Mouse (Mus musculus): ENCODE measurements around the gene Usp54.

Gene Usp54

GRCm38 (mm10) chr14:20640644-20641437 lies at the start of gene Usp54:
TSS of gene Usp54 (minus strand) at chr14:20641063.
- peak; percentile 99 to 100 for DNase-seq

GRCm38 (mm10) chr14:20689009-20689408 lies 48.1 kb upstream of the Usp54 start:
- DNase-seq: no peak

GRCm38 (mm10) chr14:20686576-20686975 lies 45.7 kb upstream of the Usp54 start:
- DNase-seq: no peak

DNA sequence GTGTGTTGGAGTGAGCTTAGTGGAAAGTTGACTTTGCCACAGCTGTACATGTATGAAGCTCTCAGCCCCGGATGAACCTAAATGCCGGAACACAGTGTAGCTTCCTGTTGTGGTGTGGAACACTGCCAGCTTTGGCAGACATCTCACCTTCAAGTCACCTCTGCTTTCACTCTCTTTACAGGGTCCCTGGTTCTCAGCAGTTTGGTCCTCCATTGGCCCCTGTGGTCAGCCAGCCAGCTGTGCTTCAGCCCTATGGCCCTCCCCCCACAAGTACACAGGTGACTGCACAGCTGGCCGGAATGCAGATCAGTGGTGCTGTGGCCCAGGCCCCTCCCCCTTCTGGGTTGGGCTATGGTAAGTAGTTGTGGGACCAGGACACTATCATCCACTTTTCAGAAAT lies 41.6 kb upstream of the Usp54 start:
- DNase-seq: peak; percentile 73 to 80

GRCm38 (mm10) chr14:20681742-20682141 lies 40.9 kb upstream of the Usp54 start:
- DNase-seq: no peak

DNA sequence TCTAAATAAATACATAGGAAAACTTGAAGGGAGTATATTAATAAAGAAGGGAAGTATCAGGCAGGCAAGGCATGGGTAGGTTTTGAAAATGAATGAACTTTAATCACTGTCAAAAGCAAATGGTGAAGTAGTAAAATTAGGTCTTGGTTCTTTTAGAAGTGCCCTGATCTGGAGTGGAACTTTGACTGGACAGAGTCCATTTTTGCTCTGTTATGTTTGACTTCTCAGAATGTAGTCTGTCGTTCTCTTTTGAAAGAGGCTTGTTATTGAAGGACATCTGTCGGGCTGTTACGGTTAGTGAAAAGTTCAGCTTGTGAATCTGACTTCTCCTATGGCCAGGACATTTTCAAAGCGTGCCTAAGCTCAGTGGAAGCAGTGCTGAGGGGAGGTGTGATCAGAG lies 37.0 kb upstream of the Usp54 start:
- no peak for DNase-seq

DNA sequence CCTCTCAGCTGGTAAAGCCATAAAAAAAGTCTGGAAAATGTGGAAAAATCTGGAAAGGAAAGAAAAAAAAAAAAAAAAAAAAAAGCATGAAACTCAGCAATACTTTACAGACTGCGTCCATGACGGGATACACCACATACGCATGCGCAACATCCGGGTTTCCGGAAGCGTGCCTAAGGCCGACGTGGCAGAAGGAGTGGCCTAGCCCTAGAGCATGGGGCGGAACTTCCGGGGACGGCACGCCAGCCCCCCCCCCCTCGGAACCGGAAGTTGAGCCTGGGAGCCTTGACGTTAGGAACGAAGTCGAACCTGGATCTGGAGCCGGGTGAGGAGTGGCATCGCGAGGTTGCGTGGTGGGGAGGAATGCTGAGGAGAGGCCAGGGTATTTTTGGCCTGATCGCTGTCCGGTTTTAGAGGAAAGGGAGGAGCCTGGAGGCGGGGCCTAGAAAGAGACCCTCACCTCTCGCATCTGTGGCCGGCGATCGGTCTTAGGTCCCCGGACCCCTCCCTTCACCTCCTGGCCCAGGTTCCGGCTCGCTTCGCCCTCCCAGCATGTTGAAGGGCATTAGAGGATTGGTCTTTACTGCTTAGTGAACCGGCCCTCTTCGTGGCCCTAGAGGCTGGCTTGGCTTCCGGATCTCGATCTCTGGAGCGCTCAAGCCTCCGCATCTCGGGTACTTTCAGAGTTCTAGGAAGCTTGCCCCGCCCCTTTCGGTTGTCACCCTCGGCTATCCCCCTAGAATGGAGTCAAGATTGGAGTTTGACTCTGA lies 33.4 kb upstream of the Usp54 start, which contains the start of gene Sec24c:
Sec24c (plus strand) TSS at position 245 of the 770 bp plus-strand sequence.
- DNase-seq: peak; percentile 96 to 97

DNA sequence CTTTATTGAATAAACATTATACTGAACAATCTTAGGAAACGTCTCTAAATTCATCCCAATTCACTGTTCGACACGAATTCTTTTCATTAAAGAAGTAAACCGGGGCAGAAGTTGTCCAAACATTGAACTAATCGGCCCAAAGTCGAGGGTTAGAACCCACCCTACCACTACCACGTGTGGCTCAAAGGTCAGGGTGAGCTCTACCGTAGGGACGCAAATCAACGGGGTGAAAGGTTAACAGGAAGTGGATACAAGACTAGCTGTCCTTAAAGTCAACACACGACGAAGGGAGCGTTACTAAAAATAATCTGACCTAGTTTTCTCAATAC lies 32.8 kb upstream of the Usp54 start:
- peak; percentile 25 to 32 for DNase-seq

DNA sequence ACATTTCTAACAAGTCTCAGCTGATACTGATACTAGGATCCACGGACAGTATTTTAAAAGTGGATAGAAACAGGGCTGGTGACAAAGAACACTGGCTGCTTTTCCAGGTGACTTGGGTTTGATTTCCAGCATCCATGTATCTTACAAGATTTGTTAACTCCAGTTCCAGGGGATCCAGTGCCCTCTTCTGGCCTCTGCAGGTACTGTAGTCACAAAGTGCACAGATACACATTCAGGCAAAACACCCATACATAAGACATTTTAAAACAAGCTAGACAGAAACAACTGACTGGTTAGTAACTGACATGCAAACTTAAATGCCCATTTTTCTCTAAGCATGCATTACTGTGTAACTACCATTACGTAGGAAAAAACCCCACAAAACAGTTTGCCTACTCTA lies 32.1 kb upstream of the Usp54 start:
- DNase-seq: peak; percentile 26 to 33

- DNase-seq: no peak
These were observed 27.4 kb upstream of the Usp54 start, which contains the start of gene Synpo2l for GRCm38 (mm10) chr14:20668154-20668810. TSS of gene Synpo2l (minus strand) at chr14:20668354.

DNA sequence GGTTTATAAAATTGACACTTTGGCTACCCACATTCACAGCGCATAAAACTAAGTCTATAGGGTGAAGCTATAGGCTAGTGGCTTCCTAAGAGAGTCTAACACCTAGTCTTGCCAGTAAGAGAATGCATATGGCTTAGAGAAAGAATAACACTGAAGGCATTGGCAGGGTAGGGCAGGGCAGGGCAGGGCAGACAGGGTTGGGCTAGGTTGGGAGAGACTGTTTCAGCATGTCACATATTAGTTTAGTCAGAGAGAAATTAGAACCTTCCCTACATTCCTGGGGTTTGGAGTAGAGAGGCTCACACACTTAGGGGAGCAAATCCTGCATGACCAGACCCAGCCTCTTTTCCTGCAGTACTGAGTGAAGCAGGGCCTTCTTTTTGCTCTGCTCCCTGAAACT lies 26.6 kb upstream of the Usp54 start:
- DNase-seq: no peak

DNA sequence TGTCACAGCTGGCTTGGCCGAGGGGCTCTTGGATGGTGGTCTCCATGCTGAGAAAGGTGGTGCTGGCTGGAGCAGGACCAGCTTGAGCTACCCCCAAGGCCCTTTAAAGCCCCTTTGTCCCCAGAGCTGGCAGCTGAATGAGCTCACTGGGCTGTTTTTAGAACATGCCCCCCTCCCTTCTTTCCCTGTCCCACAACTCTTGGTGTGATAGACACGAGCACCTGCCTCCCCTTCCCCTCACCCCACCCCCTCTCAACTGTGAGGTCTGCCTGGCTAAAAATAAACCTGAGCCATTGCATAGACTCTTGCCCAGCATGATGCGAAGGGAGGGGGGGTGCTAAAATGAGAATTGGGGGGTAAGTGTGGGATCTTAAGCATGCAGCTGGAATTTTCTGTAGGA lies 23.6 kb upstream of the Usp54 start:
- DNase-seq: no peak

- DNase-seq: no peak
These were observed 22.7 kb upstream of the Usp54 start for GRCm38 (mm10) chr14:20663601-20664000.

DNA sequence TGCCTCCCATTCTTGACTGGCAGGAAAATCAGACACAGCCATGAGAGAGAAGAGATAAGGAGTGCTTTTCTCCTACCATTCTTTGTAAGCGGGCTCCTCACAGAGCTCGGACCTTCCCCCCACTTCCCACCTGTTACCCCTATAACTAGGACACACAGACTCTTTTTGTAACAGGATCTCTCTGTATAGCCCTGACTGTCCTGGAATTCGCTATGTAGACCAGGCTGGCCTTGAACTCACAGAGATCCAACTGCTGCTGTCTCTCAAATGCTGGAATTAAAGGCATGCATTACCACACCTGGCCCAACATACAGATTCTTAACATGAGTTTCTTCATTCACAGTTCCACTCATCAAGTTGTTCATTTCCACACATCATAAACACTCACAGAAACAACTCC lies 21.9 kb upstream of the Usp54 start:
- no peak for DNase-seq

DNA sequence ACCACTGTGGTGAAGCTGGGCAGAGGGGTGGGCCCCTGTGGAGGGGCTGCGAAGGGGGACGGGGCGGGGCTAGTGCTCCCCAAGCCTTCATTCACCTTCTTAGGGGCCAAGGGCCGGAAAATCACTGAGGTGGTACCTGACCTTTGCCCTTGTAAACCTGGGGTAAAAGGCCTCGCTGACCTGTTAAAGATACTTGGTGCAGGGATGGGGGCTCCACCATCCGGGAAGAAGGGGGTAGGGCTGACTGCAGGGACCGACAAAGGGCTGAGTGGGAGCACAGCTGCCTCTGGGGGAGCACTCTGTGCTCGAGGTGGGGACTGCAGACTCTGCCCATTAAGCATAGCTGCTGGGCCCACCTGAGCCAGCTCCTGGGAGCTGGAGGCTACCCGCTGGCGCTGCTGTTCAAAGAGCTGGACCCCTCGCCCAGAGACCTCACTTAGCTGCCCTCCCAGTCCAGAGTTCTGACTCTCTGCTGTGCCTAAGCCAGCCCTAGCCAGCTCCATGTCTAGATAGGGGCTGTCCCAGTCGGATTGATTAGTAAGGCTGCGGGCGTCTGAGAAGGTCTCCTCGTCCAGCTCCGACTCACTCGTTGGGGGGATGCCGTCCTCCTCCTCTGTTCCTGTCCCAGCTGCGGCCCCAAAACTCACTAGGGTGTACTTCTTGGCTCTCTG lies 20.9 kb upstream of the Usp54 start:
- DNase-seq: peak in 1 of 2 experiments; percentile 31

- DNase-seq: peak; percentile 89
These were observed 20.2 kb upstream of the Usp54 start for GRCm38 (mm10) chr14:20660827-20661660.

DNA sequence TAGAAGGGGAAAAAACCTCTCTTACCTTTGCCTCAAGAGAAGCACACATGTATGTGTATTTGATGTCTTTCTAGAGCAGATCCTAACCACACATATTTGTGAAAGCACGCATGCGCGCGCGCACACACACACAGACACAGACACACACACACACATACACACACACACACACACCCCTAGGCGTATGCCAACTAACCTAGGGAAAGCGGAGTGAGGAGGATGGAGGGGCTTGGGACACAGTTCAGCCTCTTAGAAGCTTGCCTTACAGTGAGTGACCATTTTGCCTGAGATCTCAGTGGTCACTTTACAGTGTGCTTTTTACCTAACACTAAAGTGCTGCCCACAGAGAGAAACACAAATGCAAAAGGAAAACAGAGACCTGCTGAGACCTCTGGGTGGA lies 18.8 kb upstream of the Usp54 start:
- no peak for DNase-seq

- no peak for DNase-seq
These were observed 18.0 kb upstream of the Usp54 start for GRCm38 (mm10) chr14:20658902-20659301.

DNA sequence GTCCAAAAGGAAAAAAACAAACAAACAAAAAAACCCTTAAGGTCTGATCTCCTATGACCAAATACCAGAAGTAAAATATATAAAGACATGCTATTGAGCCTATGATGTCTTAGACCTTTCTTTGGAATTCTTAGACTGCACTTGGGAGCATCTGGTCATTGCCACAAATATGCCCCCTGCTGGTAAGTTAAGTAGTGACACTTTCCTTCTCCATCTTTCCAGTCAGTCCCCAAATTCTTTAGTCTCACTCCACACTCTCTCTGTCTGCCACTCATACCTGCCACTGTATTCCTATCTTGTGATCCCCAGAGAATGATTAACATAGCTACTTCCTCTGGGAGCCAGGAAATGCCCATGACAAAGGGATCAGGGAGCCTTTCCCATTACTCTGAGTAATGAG lies 17.5 kb upstream of the Usp54 start:
- no peak for DNase-seq

DNA sequence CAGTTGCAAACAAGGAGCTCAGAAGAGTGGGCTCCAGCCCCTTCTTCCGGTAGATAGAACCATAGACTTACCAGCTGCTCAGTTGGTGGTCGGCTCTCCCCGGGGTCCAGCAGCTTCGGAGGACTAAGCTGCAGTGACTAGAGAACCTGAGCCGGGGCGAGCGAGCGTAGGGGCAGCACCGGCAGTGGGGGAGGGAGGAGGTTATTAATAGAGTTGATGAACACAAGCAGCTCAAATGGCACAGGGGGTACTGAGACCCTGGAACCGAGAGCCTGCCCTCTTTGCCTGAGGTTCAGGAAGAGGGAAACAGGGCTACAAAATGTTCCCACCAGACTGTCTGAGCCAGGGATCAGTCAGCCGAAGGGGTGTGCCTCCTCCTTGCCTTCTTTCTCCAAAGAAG lies 15.5 kb upstream of the Usp54 start, which contains the start of gene Myoz1:
Myoz1 (minus strand) TSS at position 180 of the 400 bp plus-strand sequence.
- no peak for DNase-seq

DNA sequence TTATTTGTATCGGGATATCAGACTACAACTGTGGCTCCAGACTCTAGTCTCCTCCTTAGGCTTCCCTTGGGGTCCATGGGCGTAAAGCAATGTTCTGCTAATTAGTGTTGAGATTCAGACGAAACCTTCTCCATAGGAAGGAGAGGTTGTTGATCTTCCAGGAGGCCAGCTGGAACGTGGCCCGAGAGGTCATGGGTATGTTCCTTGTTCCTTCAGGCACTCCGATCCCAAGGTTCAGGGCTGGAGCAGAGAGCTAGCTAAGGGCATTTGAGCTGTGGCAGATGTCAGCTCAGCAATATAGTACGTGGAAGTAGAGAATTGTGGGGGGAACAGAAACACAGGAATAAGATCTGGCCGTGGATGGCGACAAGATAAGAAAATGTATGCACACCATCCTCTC lies 14.9 kb upstream of the Usp54 start:
- no peak for DNase-seq
